Mouse (Mus musculus) layer of hippocampus, adult 9-10 months (tissue): ENCODE data around the gene Pknox2.

Experiments used
- DNase-seq: peaks from one replicate; pipeline ENCODE4 v3.0.0; 2022; ENCODE audit warnings: low spot score

The Pknox2 gene

GRCm38 (mm10) chr9:37147359-37147685 is at the start of gene Pknox2:
Gene Pknox2 (minus strand): TSS chr9:37147407.
- no peak for DNase-seq

DNA sequence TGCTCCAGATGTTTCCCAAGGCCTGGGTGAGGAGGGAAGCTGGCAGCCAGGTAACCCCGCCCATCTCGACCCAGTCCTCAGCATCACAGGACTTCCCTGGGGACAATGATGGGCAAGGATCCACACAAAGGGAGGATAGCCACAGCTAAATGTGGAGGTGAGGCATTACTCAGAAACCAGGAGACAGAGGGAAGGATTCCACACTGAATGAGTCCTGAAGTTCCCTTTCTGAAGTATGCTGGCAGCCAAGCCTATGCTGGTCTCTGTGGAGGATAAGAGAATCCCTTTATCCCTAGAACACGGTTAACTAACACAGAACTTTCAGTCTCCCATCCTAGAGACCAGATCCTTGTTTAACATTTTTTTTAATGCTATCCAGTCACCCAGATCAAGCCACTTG is 40.8 kb upstream of the Pknox2 start:
- no peak for DNase-seq

DNA sequence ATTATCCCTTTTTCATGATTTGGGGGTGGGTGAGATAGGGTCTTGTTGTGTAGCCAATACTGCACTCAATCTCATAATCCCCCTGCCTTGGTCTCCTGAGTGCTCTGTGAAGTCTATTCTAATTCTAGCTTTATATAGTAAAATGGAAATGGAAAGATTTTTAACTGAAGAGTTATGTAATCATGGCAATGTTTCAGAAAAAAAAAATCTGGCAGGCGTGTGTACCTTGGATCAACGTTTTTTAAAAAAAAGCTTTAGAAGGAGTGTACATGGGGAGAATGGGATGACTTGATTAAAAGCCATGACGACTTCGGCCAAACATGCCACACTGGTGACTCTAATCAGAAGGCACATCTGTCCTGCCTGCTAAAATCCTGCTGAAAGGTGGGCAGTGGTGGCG is 40.2 kb upstream of the Pknox2 start:
- DNase-seq: no peak

DNA sequence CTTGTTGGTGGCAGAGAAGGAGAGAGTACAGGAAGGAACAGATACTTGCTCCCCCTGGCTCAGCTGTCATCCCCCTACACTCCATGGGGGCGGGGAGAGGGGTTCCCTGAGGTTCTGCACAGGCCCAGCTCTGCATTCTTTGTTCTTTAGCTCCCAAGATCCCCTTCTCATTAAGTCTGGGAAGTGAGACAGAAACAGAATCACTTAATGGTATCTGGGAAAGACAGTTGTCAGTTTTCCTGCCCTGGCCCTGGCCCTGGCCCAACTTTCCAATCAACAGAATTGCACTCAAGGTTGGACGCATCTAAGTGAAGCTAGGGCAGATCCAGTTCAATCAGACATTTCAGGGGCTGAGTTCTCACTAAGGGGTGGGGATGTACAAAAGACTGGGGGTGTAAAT is 36.0 kb upstream of the Pknox2 start:
- DNase-seq: no peak

DNA sequence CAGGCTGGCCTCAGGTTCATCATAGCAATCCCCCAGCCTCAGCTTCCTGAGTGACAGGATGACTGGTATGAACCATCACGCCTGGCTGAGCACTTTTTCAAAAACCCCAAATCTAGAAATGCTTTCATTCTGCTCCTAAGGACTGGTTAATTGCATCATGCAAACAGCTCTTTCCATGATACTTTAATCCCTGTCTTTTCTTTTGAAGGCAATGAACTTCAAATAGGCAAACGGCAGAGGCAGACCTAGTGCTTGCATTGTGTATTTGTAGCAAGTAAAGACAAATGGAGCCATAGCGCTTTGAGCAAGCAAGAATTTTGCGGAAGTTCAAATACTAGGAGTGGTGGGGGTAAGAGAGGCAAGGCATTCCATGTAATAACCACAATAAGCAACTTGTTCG is 34.4 kb upstream of the Pknox2 start:
- no peak for DNase-seq

DNA sequence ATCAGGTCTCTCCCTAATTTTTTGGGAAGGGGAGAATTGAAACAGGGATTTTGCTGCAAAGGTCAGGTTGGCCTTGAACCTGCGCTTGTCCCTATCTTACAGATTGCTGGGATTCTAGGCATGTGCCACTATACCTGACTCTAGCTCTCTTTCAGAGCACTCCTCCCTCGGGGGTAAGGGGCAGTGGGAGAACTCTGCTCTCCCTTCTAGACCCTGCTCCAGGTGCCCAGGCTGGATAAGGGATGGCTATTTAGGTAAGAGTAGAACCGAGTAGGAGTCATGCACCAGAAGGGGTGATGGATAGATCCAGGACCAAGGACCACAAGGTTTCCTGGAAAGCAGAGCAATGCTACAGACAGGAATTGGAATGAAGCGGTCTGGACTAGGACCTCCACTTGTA is 32.4 kb upstream of the Pknox2 start:
- DNase-seq: no peak

DNA sequence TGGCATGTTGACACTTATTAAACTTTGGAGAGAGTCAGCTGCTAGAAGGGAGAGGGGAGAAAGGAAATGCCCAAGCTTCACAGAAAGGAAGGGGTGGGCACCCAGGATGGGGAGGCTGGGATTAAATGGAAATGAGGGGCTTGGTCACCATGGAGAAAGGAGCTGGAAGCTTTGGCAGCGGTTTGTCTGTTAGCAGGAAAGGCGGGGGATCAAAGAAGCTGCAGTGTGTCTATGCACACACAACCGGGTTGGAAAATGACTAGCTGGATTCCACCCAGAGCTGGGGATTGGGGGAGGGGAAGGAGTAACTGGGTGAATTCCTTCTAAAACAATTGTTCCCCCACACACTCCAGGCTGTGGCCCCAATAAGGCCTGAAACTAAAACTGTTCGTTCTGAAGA is 31.7 kb upstream of the Pknox2 start:
- no peak for DNase-seq

DNA sequence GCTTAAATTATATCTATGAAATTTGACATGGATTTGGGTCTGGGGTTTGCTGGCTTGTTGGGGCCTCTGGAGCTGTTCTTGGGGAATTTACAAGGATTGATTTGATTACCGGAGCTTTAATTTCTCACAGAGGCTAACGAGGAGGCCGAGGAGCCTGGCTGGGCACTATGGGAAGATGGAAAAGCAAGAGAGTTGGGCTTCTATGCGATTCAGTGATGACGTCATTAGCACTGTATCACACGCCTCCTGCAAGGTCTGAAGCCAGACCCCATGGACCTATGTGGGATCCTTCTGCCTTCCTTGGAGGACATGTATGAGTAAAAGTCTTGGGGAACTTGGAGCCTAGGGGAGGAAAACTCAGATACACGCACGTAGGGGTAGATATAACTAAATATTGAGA is 30.3 kb upstream of the Pknox2 start:
- no peak for DNase-seq

DNA sequence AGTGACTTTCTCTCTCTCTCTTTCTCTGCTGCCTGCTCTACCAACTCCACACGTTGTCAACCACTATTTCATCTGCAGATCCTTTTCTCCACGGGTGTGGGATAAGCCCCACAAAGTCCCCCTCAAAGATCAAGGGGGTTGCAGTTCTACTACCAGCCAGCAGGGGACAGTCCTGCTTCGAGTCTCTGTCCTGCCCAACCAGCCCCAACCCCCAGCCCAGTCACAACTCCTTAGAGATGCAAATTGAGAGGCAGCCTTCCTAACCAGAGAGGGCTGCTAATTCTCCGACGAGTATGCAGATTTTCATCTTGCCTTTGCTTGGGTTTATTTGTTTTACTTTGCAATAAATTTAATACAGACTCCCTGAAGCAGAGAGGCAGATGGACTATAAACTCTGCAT is 29.9 kb upstream of the Pknox2 start:
- DNase-seq: peak; percentile 55

- no peak for DNase-seq
These were observed 28.8 kb upstream of the Pknox2 start for GRCm38 (mm10) chr9:37176002-37176401.

- DNase-seq: no peak
These were observed 26.2 kb upstream of the Pknox2 start for GRCm38 (mm10) chr9:37173376-37173775.

DNA sequence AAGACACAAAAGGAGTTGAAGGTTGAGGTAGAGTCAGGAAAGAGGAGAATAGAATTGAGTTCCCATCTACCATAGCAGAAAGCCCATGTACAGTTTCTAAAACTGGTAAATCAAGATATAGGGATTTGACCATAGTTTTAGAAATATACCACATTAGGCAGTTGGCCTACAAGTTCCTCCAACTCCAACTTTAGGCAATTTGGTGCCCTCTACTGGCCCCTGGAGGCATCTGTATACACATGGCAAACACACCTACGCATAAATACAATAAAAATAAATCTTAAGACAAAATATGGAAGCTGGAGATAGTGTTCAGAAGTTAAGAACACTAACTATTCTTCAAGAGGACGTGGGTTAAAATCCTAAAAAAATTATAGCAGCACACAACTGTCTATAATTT is 19.7 kb upstream of the Pknox2 start:
- DNase-seq: no peak

DNA sequence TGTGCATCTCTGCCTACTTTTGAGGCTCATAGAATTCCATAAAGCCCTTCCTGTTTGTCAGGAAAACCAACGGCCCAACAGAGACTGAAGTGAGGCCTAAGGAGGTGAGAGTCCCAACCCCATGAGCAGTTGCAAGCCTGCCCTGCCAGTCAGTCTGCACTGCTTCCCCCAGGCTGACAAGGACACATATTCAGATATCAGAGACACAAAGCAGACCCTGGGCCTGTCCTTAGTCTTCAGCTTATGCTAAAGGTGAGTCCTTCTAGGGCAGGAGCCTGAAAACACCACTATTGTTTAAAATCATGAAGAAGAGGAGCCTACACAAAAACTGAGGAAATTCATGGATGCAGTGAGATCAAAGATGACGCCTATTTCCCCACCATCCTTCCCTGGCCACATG is 13.5 kb upstream of the Pknox2 start:
- DNase-seq: no peak

- DNase-seq: no peak
These were observed 679 bp upstream of the Pknox2 start for GRCm38 (mm10) chr9:37147886-37148285.

GRCm38 (mm10) chr9:37146603-37147358 is 426 bp downstream of the Pknox2 start:
- DNase-seq: peak; percentile 49

- no peak for DNase-seq
These were observed 929 bp downstream of the Pknox2 start for GRCm38 (mm10) chr9:37146353-37146602.

DNA sequence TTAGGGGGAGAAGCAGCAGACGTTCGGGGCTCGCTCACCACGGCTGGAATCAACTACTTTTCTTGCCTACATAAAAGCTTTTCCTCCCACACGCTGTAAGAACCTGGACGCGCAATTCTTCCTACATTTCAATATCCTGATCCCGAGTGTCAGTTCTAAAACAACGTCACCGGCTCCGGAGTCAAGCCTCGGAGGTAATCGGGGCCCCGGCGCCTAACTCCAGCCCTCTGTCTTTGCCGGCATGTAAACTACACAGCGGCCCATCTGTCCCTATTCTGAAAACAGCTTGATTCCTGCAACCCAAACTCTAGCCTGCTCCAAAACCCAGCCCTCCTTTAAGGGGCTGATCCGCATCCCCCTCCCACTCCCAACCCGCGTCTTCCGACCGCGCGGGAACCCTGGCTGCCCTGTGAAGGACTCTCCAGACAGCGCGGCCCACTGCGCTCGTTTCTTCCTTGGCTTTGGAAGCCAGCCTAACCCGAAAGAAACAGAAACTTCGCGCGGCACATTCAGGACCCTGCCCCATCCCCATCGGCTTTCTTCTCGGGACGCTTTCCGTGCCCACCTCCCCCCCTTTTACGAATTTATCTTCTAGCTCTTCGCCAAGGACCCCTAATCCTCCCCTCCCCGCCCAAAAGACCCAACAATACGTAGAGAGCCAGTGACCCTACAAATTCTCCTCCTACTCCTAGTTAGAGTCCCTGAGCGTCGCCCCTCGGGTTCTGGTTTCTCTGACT is 1.4 kb downstream of the Pknox2 start:
- no peak for DNase-seq

- no peak for DNase-seq
These were observed 2.0 kb downstream of the Pknox2 start for GRCm38 (mm10) chr9:37145151-37145615.

DNA sequence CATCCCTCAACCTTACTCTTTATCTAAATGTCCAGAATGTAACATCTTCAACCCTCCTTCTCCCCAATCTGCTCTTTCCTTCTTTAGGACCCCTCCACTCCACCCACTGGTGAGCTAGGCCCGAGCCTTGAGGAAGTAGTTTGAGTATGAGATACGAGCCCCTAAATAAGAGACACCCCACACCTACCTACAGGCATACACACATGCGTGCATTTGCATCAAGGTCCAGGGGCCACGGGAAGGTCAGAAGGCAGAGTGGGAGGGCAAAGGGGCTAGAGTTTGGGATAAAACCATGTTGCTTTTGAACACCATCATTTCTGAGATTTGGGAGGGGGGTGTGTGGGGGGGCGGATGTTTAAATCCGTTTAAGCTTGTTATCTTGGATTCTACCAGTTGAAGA is 2.5 kb downstream of the Pknox2 start:
- DNase-seq: no peak

GRCm38 (mm10) chr9:37144251-37144650 is 3.0 kb downstream of the Pknox2 start:
- DNase-seq: no peak

DNA sequence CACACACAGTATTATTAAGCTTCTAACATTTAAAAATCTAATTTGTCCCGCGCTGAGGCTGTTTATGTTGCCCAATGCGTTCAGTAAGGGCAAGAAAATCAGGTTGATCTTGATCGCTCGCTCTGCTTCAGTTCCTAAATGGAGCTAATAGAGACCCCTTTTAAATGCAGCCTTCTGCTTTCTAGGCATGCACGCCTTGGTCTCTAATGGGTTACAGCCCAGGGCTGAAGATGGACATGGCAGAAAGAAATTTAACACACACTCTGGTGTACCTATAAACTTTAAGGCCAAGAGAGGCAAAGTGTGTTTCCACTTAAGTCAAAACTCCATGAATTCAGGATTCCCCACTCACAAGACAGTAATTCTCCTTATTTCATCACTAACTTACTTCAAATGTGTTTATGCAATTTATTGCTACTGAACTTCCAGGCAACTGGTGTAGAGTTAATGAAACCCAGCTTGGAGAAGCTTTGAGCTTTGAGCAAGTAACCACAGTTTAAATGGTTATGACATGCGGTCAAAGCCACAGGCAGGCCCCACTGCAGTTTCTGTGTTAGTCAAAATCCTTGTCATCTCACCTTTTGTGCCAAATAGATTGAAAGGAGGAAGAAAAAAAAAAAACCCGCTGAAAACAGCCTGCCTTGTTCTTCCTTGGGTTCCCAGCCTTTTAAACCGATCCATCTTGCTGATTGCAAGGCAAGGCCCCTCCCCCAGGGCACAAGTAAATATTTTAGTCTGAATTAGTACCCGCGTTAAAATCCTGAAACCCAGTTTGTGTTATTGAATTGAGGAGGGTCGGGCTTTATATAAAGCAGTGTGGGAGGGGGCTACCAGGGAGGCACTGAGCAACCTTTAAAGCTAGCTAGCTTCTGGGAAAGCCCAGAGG is 3.9 kb downstream of the Pknox2 start:
- DNase-seq: no peak

GRCm38 (mm10) chr9:37142107-37142506 is 5.1 kb downstream of the Pknox2 start:
- DNase-seq: no peak
